9 mouse cellular contexts compared by ENCODE assay signal in genomic region chr13:44912851-44913250, GRCm38 (mm10).
A peak's percentile ranks its signal among the peaks of the same experiment; 100 is the strongest.
DNase-seq lines count a peak whose midpoint lies in the region; ATAC-seq and TF ChIP-seq lines count a peak whose summit lies in the region.
"Had no signal": no experiment of that assay in that cellular context is flagged by ENCODE, and none has a peak within 500 bp of the region (broad histone marks: within the 10 kb centered on the region; RNA-seq: fewer than 3 reads in every experiment).

No protein-coding gene starts in this region.

- H3K36me3 ChIP-seq in intestine, postnatal 0 days (ENCODE audit: control insufficient read depth, insufficient read depth) = peaks cover 75% of the 10 kb centered on the region

- WGBS in intestine, postnatal 0 days = 88% methylated on average over 2 of the region's 2 CpGs

- no peak for ATAC-seq in megakaryocyte, adult 5-6 weeks (ENCODE audit: poor library complexity, severe bottlenecking)
- no peak for ATAC-seq in intestine, postnatal 0 days

- DNase-seq in left cerebral cortex, postnatal 4 days = peak; percentile 80
- no peak for DNase-seq in left cerebral cortex, postnatal 25 days (ENCODE audit: low spot score in 2 of 2)
- DNase-seq in brain, embryonic 14.5 days (ENCODE audit: low read depth) = peak; percentile 68
- peak; percentile 78 for DNase-seq in gastrocnemius, adult 18-20 months (ENCODE audit: low spot score)
- peak; percentile 72 for DNase-seq in kidney, postnatal 14 days
- no peak for DNase-seq in spleen, postnatal 10 days (ENCODE audit: low spot score in 2 of 2)

- no peak overlapping the region for H3K9ac ChIP-seq in intestine, postnatal 0 days (ENCODE audit: low read depth, low read length)

- no peaks in the 10 kb centered on the region for H3K27me3 ChIP-seq in intestine, postnatal 0 days (replicated peaks; ENCODE audit: control insufficient read depth, insufficient read depth, low read length)

- no peak overlapping the region for H3K4me2 ChIP-seq in intestine, postnatal 0 days (replicated peaks; ENCODE audit: low read depth)

- no peaks in the 10 kb centered on the region for H3K4me1 ChIP-seq in intestine, postnatal 0 days (replicated peaks; ENCODE audit: control insufficient read depth, insufficient read depth, low read length)

- intact Hi-C loops in left cerebral cortex, postnatal 4 days (cut with DNase I) = no loop called here
- intact Hi-C loops in left cerebral cortex, postnatal 25 days (cut with DNase I) = no loop called here

- H3K4me3 ChIP-seq in intestine, postnatal 0 days (ENCODE audit: low read depth, low read length) = no peak overlapping the region

- TF ChIP-seq CTCF in brain, embryonic 14.5 days (IDR thresholded peaks at IDR 0.05; ENCODE audit: borderline replicate concordance, extremely low read depth, insufficient read depth, insufficient read length) = no peak
- no peak for TF ChIP-seq CTCF in intestine, postnatal 0 days (IDR thresholded peaks at IDR 0.05; ENCODE audit: low read depth)

- H3K9me3 ChIP-seq in intestine, postnatal 0 days (ENCODE audit: control insufficient read depth) = no peaks in the 10 kb centered on the region

- no peak for TF ChIP-seq POLR2A in brain, embryonic 14.5 days (IDR thresholded peaks at IDR 0.05; ENCODE audit: borderline replicate concordance, extremely low read depth, insufficient read depth, insufficient read length, poor library complexity, severe bottlenecking)

- no peak overlapping the region; the same call in 1 of the 2 replicates for H3K27ac ChIP-seq in intestine, postnatal 0 days (ENCODE audit: low read depth, low read length)
- H3K27ac ChIP-seq: kidney, postnatal 0 days had no signal

Comparison
In these comparisons a context has a peak if more than half of its experiments do, and no peak if none do; other contexts are left out.
1. DNase-seq: peak in left cerebral cortex, postnatal 4 days (single experiment), brain, embryonic 14.5 days (single experiment), gastrocnemius, adult 18-20 months (single experiment) and kidney, postnatal 14 days (single experiment); none in left cerebral cortex, postnatal 25 days (0 of 2) and spleen, postnatal 10 days (0 of 2).